8 mouse cellular contexts compared by ENCODE assay signal in the genomic region with DNA sequence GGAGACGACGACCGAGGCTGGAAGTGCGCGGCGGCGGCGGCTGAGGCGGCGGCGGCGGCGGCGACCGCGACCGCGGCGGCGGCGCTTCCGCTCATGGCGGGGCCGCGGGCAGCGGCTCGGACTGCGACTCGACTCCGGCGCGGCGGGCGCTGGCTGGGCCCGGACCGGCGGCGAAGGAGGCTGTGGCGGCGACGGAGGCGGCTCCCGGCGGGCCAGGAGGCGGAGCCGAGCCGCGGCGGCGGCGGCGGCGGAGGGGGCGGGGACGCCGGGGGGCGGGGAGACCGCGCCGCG. TPM values are rescaled to one million over a fixed set of nuclear protein-coding genes. Genes with fewer than 3 reads are reported as not detected.
DNase-seq lines count a peak whose midpoint lies in the region; ATAC-seq and TF ChIP-seq lines count a peak whose summit lies in the region.

A gene (minus strand): TSS at position 77 of the 291 bp plus-strand sequence.

- intact Hi-C loops in heart, adult 2 months (cut with DNase I): loop anchor here (1.0 to 10.0 kb wide), 3 partner anchors 59 to 159 kb away; no protein-coding TSS in a partner anchor

- no peak for ATAC-seq in hindbrain, embryonic 16.5 days

- H3K9me3 ChIP-seq in hindbrain, embryonic 16.5 days (ENCODE audit: control insufficient read depth, low read length): no peaks in the 10 kb centered on the region

- peaks cover 3% of the 10 kb centered on the region for H3K4me1 ChIP-seq in heart, adult 2 months (ENCODE audit: control insufficient read depth, insufficient read depth, low read length)
- peaks cover 23% of the 10 kb centered on the region for H3K4me1 ChIP-seq in hindbrain, embryonic 16.5 days (ENCODE audit: control insufficient read depth, insufficient read depth, low read depth, low read length)

- TF ChIP-seq EP300 in heart, adult 2 months (IDR thresholded peaks at IDR 0.05; ENCODE audit: insufficient read depth, low read depth, low read length): no peak

- H3K27me3 ChIP-seq in heart, adult 2 months (ENCODE audit: control insufficient read depth, insufficient read depth, low read length): no peaks in the 10 kb centered on the region
- H3K27me3 ChIP-seq in hindbrain, embryonic 16.5 days (replicated peaks; ENCODE audit: control insufficient read depth, insufficient read depth, low read length): no peaks in the 10 kb centered on the region

- no peak for DNase-seq in heart, adult 2 months
- no peak for DNase-seq in heart, adult 11 months
- no peak for DNase-seq in adrenal gland, adult 2 months
- DNase-seq in gastrocnemius, adult 18-20 months (ENCODE audit: low spot score): no peak
- DNase-seq in urinary bladder, postnatal 36 days (ENCODE audit: low spot score in 2 of 2): no peak
- DNase-seq in spleen, postnatal 14 days (ENCODE audit: low spot score in 2 of 2): no peak

- TF ChIP-seq POLR2A in heart, adult 2 months (IDR thresholded peaks at IDR 0.05; ENCODE audit: insufficient read depth, low read depth, low read length): no peak

- H3K4me2 ChIP-seq in hindbrain, embryonic 16.5 days (ENCODE audit: low read length): peak within 1 kb of the TSS; percentile 89

- peak within 1 kb of the TSS; percentile 93 for H3K9ac ChIP-seq in heart, adult 2 months (ENCODE audit: low read depth, low read length)
- H3K9ac ChIP-seq in hindbrain, embryonic 16.5 days (ENCODE audit: low read depth, low read length): peak within 1 kb of the TSS; percentile 95

- WGBS in heart, adult 2 months: 23% methylated on average over 47 of the region's 61 CpGs
- WGBS in hindbrain, embryonic 16.5 days: 0% methylated on average over 5 of the region's 61 CpGs
- 0% methylated on average over 56 of the region's 61 CpGs for WGBS in macrophage (ENCODE audit: missing documents)

- H3K4me3 ChIP-seq in heart, adult 2 months: peak within 1 kb of the TSS; percentile 97
- H3K4me3 ChIP-seq in hindbrain, embryonic 16.5 days (ENCODE audit: low read length): peak within 1 kb of the TSS; percentile 88
- H3K4me3 ChIP-seq in macrophage (ENCODE audit: inconsistent target): peak within 1 kb of the TSS; percentile 55

- H3K36me3 ChIP-seq in heart, adult 2 months (ENCODE audit: control insufficient read depth, insufficient read depth, low read length): peaks cover 3% of the 10 kb centered on the region; the same call in 1 of the 2 replicates
- H3K36me3 ChIP-seq in hindbrain, embryonic 16.5 days (ENCODE audit: control insufficient read depth, insufficient read depth, low read length): no peaks in the 10 kb centered on the region
- H3K36me3 ChIP-seq in macrophage (ENCODE audit: inconsistent target): no peaks in the 10 kb centered on the region

- peaks cover 2% of the 10 kb centered on the region for H3K79me2 ChIP-seq in heart, adult 2 months (replicated peaks; ENCODE audit: control insufficient read depth, insufficient read depth, low read length)
- peaks cover 43% of the 10 kb centered on the region for H3K79me2 ChIP-seq in macrophage (ENCODE audit: inconsistent target)

- peak within 1 kb of the TSS; percentile 86 for H3K27ac ChIP-seq in heart, adult 2 months
- H3K27ac ChIP-seq in hindbrain, embryonic 16.5 days (ENCODE audit: low read depth, low read length): peak within 1 kb of the TSS; percentile 92
- peak within 1 kb of the TSS; percentile 89 for H3K27ac ChIP-seq in macrophage

- no peak for TF ChIP-seq CTCF in heart, adult 2 months (IDR thresholded peaks at IDR 0.05)

RNA-seq across cellular contexts. Expression of the gene that starts here (rescaled TPM):
- 10 to 100 TPM; 24.8 to 32.0 TPM for total RNA-seq in heart, adult 2 months (2021)
- 62.0 and 80.4 TPM in 2 replicates for polyA plus RNA-seq in heart, adult 2 months (2012; rRNA removed)
- 10 to 100 TPM; 31.6 to 44.7 TPM for total RNA-seq in adrenal gland, adult 2 months (2021)
- polyA plus RNA-seq in adrenal gland, adult 2 months (2012; rRNA removed): 72.6 and 95.3 TPM in 2 replicates
- total RNA-seq in gastrocnemius, adult 18-20 months (2021): 10 to 100 TPM; 12.3 to 17.1 TPM
- polyA plus RNA-seq in hindbrain, embryonic 16.5 days (2015; fragmentation: Nextera tagmentation; extraction: Ambion mirVana): 20.9 and 28.3 TPM in 2 replicates
- 100 to 1,000 TPM in 16 of 26 experiments, 10 to 100 TPM in 10; 75.8 to 216 (median 104) TPM for total RNA-seq in macrophage (2018; cell fraction: chromatin; rRNA removed)
- 10 to 100 TPM; 23.5 to 45.1 (median 30.4) TPM for total RNA-seq in macrophage (2018; cell fraction: cytosol; rRNA removed)
- 100 to 1,000 TPM in 9 of 26 experiments, 10 to 100 TPM in 17; 53.9 to 205 (median 83.4) TPM for total RNA-seq in macrophage (2018; cell fraction: nucleus; rRNA removed)
- polyA plus RNA-seq in macrophage (2018): 22.7 to 31.7 TPM (median 25.8 TPM) in 3 replicates
